Mouse (Mus musculus) cerebellum, adult 2 months (tissue): Measurements from ENCODE around the gene Itln1.

Experiments used
- CTCF ChIP-seq: fragments of 200-500 bp; IDR thresholded peaks from 2 replicates; pipeline ENCODE4 v1.5.1; 2011; ENCODE audit warnings: low read depth, mild to moderate bottlenecking, control low read depth, low read length, moderate library complexity, borderline replicate concordance; ENCODE audit not compliant: insufficient read depth
- POLR2A ChIP-seq: fragments of 200-500 bp; IDR thresholded peaks from 2 replicates; pipeline ENCODE4 v1.6.1; 2011; ENCODE audit warnings: low read length, control low read depth, borderline replicate concordance; ENCODE audit not compliant: insufficient read depth

GRCm38 (mm10) chr1:171566777-171567176, 31.7 kb upstream of the Itln1 start:
- TF ChIP-seq CTCF: peak; percentile 34; the same call in 1 of the 2 replicates
- no peak for TF ChIP-seq POLR2A
